Mouse (Mus musculus) neural tube, embryonic 14.5 days (tissue): ENCODE results near the gene Clk4. TPM values are rescaled to one million over a fixed set of nuclear protein-coding genes. Genes with fewer than 3 reads are reported as not detected.
A peak's percentile ranks its signal among the peaks of the same experiment; 100 is the strongest.

Experiments used
- ATAC-seq: fragments of 200-750 bp; cut with Nextera tagmentation; 2 replicates; pipeline ENCODE4 v1.8.0; 2017; ENCODE audit warnings: low read depth, mild to moderate bottlenecking, moderate TSS enrichment, moderate library complexity
- H3K27ac ChIP-seq: fragments of 300-500 bp; sonication (generic); 2 replicates; pipeline ENCODE4 v1.5.1; 2014; ENCODE audit warnings: low read depth, mild to moderate bottlenecking, control low read depth, low read length, moderate library complexity, mixed read lengths
- H3K27me3 ChIP-seq: fragments of 300-500 bp; sonication (generic); 2 replicates; pipeline ENCODE4 v1.6.1; 2014; ENCODE audit warnings: low read length; ENCODE audit not compliant: control insufficient read depth, insufficient read depth
- H3K36me3 ChIP-seq: fragments of 300-500 bp; sonication (generic); 2 replicates; pipeline ENCODE4 v1.6.1; 2014; ENCODE audit warnings: low read length, mixed read lengths; ENCODE audit not compliant: control insufficient read depth, insufficient read depth
- H3K4me1 ChIP-seq: fragments of 300-500 bp; sonication (generic); 2 replicates; pipeline ENCODE4 v1.6.1; 2014; ENCODE audit warnings: low read length; ENCODE audit not compliant: control insufficient read depth, insufficient read depth
- H3K4me2 ChIP-seq: fragments of 300-500 bp; sonication (generic); 2 replicates; pipeline ENCODE4 v1.6.1; 2014; ENCODE audit warnings: mild to moderate bottlenecking, low read depth, low read length, control low read depth
- H3K4me3 ChIP-seq: fragments of 300-500 bp; sonication (generic); 2 replicates; pipeline ENCODE4 v1.5.1; 2014; ENCODE audit warnings: low read depth, low read length, control low read depth, mixed read lengths
- H3K9ac ChIP-seq: fragments of 300-500 bp; sonication (generic); replicated peaks from 2 replicates; pipeline ENCODE4 v1.6.1; 2014; ENCODE audit warnings: low read depth, mild to moderate bottlenecking, control low read depth, low read length, mixed read lengths
- H3K9me3 ChIP-seq: fragments of 300-500 bp; sonication (generic); 2 replicates; pipeline ENCODE4 v1.6.1; 2016; ENCODE audit warnings: low read length; ENCODE audit not compliant: control insufficient read depth
- WGBS: fragments of 180-500 bp; shearing (Covaris S2); extraction: QIAGEN DNeasy Blood & Tissue Kit; methylation state at CpG from one replicate; pipeline ENCODE4 v1.1.7; 2014; 5-methylcytosine and 5-hydroxymethylcytosine counted together
- polyA plus RNA-seq: library from polyadenylated mRNA; unstranded; fragments of >200 nt; fragmentation: Nextera tagmentation; extraction: Ambion mirVana; gene quantifications from 2 replicates; pipeline ENCODE4 v1.2.1, GENCODE M21; 2014

Gene Clk4
- polyA plus RNA-seq, 1 experiment from 2014 or later, result 153 TPM

GRCm38 (mm10) chr11:51263286-51263831 lies 1.8 kb downstream of the Clk4 start:
- H3K9me3 ChIP-seq, result no peaks in the 10 kb centered on the region
- peak overlapping the region; percentile 73 for H3K4me2 ChIP-seq
- under 1% methylated on average over 50 of the region's 50 CpGs for WGBS
- ATAC-seq, result peak; percentile 66
- peak overlapping the region; percentile 97 for H3K27ac ChIP-seq
- peaks cover 22% of the 10 kb centered on the region for H3K4me1 ChIP-seq
- peaks cover 4% of the 10 kb centered on the region; the same call in 1 of the 2 replicates for H3K36me3 ChIP-seq
- H3K4me3 ChIP-seq, result peak overlapping the region; percentile 98
- peak overlapping the region; percentile 95 for H3K9ac ChIP-seq
- no peaks in the 10 kb centered on the region for H3K27me3 ChIP-seq

- Histone ChIP-seq H3K36me3 (peaks cover 4% of the 10 kb centered on the region; the same call in 1 of the 2 replicates), H3K27me3 (no peaks in the 10 kb centered on the region), H3K9ac (peak overlapping the region; percentile 16; the same call in 1 of the 2 replicates), H3K9me3 (no peaks in the 10 kb centered on the region), H3K4me2 (peak overlapping the region; percentile 73), H3K4me1 (peaks cover 22% of the 10 kb centered on the region), H3K27ac (no peak overlapping the region), H3K4me3 (peak overlapping the region; percentile 98)
- 24% methylated on average over 6 of the region's 6 CpGs for WGBS
- ATAC-seq, result no peak
These were observed 2.8 kb downstream of the Clk4 start for GRCm38 (mm10) chr11:51264352-51264751.

GRCm38 (mm10) chr11:51265326-51265725 lies 3.8 kb downstream of the Clk4 start:
- whole genome bisulfite sequencing, result 55% methylated on average over 3 of the region's 3 CpGs
- Histone ChIP-seq H3K27me3 (no peaks in the 10 kb centered on the region), H3K27ac (no peak overlapping the region), H3K9me3 (no peaks in the 10 kb centered on the region), H3K36me3 (peaks cover 4% of the 10 kb centered on the region; the same call in 1 of the 2 replicates), H3K4me2 (peak overlapping the region; percentile 73), H3K4me3 (no peak overlapping the region; the same call in 1 of the 2 replicates), H3K9ac (no peak overlapping the region), H3K4me1 (peaks cover 22% of the 10 kb centered on the region)
- ATAC-seq, result no peak

DNA sequence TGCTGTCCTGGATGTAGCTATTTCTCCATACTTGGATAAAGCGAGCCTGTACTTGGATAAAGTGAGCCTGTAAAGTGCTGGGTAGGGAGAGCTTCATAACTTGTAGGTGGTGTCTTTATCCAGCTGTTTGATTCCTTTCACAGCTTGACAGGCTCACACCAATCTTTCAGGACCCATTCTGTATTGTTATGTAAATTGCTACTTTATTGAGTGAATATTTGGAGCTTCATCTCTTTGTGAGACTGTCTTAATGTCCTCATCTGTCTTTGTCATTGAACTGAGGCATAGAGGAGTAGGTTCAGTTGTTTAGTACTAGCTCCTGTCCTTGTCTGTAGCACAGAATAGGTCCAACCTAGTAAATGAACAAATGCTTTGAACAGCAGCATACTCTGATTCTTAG lies 12.9 kb downstream of the Clk4 start:
- no peak overlapping the region for H3K4me3 ChIP-seq
- WGBS, result 63% methylated on average over 1 of the region's 1 CpGs
- H3K9me3 ChIP-seq, result no peaks in the 10 kb centered on the region
- no peaks in the 10 kb centered on the region for H3K4me1 ChIP-seq
- peaks cover 45% of the 10 kb centered on the region for H3K36me3 ChIP-seq
- no peaks in the 10 kb centered on the region for H3K27me3 ChIP-seq
- H3K4me2 ChIP-seq, result no peak overlapping the region
- H3K9ac ChIP-seq, result no peak overlapping the region
- no peak overlapping the region for H3K27ac ChIP-seq
- ATAC-seq, result no peak

DNA sequence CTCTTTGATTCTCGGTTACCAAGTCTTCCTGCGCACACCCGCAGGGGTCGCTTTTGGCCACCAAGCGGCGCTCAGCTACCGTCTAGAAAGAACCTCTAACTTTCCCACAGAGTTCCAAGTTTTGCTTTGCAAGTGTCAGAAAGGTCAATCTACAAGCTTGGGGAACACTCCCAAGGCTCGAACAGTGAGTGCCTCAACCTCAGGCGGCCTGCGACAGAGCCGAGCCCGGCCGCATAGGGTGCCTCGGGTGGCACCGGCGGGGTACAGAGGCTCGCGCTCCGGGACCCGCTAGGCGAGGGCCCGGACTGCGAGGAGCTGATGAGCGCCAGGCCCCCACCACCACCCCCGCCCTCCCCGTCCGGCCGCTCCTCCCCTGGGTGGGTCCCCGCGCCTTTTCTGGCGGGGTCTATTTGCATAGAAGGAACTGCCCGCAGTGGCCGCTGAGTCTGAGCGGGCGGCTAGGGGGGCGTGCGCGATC lies 28.1 kb downstream of the Clk4 start, which contains the start of gene Col23a1:
Col23a1 (plus strand) TSS at position 357 of the 478 bp plus-strand sequence.
- H3K4me3 ChIP-seq, result peak within 1 kb of the TSS; percentile 53
- no peak within 1 kb of the TSS for H3K27ac ChIP-seq
- no peaks in the 10 kb centered on the region for H3K36me3 ChIP-seq
- H3K27me3 ChIP-seq, result peaks cover 8% of the 10 kb centered on the region
- 0% methylated on average over 38 of the region's 38 CpGs for WGBS
- H3K9ac ChIP-seq, result peak within 1 kb of the TSS; percentile 47
- no peaks in the 10 kb centered on the region for H3K9me3 ChIP-seq
- H3K4me1 ChIP-seq, result peaks cover 3% of the 10 kb centered on the region; the same call in 1 of the 2 replicates
- peak; percentile 77 for ATAC-seq
- peak within 1 kb of the TSS; percentile 94 for H3K4me2 ChIP-seq

DNA sequence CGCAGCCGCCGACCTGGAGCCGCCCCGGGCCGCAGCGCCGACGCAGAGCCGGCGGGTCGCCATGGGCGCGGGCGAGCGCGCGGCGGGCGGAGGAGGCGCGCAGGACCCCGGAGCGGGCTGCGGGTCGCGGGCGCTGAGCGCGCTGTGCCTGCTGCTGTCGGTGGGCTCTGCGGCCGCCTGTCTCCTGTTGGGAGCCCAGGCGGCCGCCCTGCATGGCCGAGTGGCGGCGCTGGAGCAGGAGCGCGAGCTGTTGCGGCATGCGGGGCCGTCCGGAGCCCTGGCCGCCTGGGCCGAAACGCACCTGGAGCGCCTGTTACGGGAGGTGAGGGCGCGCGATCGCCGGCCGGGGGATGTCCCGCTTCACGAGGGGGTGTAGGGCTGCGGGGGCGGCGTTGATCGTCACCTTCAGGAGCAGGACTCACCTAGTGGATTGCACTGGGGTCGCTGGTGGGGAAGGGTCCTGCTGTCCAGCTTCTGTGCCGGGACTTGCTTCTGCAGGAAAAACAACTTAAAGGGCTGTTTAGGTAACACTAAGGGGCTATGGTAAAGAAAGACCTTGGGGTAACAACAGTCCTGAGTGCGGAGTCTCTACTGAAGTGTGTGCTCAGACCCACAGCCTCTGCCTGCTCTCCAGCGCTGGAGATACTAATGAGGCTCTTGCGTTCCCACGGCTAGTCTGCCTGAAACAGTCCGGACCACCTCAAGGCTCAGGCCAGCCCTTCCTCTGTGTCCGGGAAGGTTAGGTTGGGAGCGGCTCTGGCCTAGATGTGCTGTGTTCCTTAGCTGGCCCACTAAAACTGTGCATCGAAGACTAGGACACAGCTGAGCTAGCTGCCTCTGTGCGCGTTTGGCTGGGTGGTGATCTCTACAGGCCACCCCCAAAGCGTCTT lies 28.8 kb downstream of the Clk4 start:
- no peaks in the 10 kb centered on the region for H3K9me3 ChIP-seq
- peak overlapping the region; percentile 47 for H3K9ac ChIP-seq
- H3K4me3 ChIP-seq, result peak overlapping the region; percentile 53
- H3K36me3 ChIP-seq, result no peaks in the 10 kb centered on the region
- H3K27me3 ChIP-seq, result peaks cover 8% of the 10 kb centered on the region
- H3K4me2 ChIP-seq, result peak overlapping the region; percentile 94
- 3% methylated on average over 40 of the region's 74 CpGs for WGBS
- ATAC-seq, result peak; percentile 84
- H3K4me1 ChIP-seq, result peaks cover 3% of the 10 kb centered on the region; the same call in 1 of the 2 replicates
- no peak overlapping the region for H3K27ac ChIP-seq

GRCm38 (mm10) chr11:51293956-51294530 lies 32.5 kb downstream of the Clk4 start:
- peaks cover 3% of the 10 kb centered on the region; the same call in 1 of the 2 replicates for H3K4me1 ChIP-seq
- H3K27ac ChIP-seq, result no peak overlapping the region
- WGBS, result 52% methylated on average over 2 of the region's 2 CpGs
- no peaks in the 10 kb centered on the region for H3K36me3 ChIP-seq
- no peak overlapping the region for H3K4me3 ChIP-seq
- H3K27me3 ChIP-seq, result peaks cover 8% of the 10 kb centered on the region
- no peak overlapping the region for H3K9ac ChIP-seq
- H3K9me3 ChIP-seq, result no peaks in the 10 kb centered on the region
- no peak for ATAC-seq
- H3K4me2 ChIP-seq, result no peak overlapping the region

DNA sequence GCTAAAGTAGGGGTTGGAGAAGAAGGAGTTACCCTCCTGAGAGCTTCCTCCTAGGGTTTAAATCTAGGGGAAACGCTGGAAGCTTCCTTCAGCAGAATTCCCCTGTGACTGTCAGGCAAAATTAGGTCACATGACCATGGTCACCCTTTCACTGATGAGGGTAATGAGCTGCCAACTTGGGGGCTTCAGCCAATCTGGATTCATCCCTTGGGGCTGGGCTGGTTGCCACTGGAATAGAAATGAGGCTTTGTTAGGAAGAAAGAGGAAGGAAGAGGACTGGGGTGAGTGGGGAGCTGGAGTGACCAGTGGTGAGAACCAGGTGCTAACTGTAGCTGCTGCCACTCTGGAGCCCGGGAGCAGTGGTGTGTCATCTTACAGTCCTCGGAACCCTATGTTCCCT lies 34.2 kb downstream of the Clk4 start:
- ATAC-seq, result no peak
- no peak overlapping the region for H3K4me2 ChIP-seq
- WGBS, result 76% methylated on average over 3 of the region's 3 CpGs
- no peak overlapping the region for H3K9ac ChIP-seq
- H3K4me3 ChIP-seq, result no peak overlapping the region
- H3K9me3 ChIP-seq, result no peaks in the 10 kb centered on the region
- H3K27me3 ChIP-seq, result peaks cover 5% of the 10 kb centered on the region
- H3K27ac ChIP-seq, result no peak overlapping the region
- no peaks in the 10 kb centered on the region for H3K4me1 ChIP-seq
- H3K36me3 ChIP-seq, result no peaks in the 10 kb centered on the region
